Mouse (Mus musculus) heart, postnatal 10 days (tissue): ENCODE measurements around the gene Cops3. TPM values are rescaled to one million over a fixed set of nuclear protein-coding genes. Genes with fewer than 3 reads are reported as not detected.
"Not testable (repeated sequence)": the region's sequence is repeated elsewhere in the genome, so short reads cannot be mapped to it uniquely, and the experiment has no call there.

ENCODE experiments used
- DNase-seq, 2 experiments: peaks; one replicate each; pipeline ENCODE4 v3.0.0; 2021
- intact Hi-C: fragments of 180-260 bp; cut with DNase I; formaldehyde crosslinking; loops from one replicate; pipeline ENCODE4 v1.15.1; 2025
- total RNA-seq, 2 experiments: library from RNA; stranded (reverse); gene quantifications; 2 replicates each; pipeline ENCODE4 v1.2.3; 2021

Cops3 gene
- 10 to 100 TPM; 71.3 to 71.9 TPM for total RNA-seq

DNA sequence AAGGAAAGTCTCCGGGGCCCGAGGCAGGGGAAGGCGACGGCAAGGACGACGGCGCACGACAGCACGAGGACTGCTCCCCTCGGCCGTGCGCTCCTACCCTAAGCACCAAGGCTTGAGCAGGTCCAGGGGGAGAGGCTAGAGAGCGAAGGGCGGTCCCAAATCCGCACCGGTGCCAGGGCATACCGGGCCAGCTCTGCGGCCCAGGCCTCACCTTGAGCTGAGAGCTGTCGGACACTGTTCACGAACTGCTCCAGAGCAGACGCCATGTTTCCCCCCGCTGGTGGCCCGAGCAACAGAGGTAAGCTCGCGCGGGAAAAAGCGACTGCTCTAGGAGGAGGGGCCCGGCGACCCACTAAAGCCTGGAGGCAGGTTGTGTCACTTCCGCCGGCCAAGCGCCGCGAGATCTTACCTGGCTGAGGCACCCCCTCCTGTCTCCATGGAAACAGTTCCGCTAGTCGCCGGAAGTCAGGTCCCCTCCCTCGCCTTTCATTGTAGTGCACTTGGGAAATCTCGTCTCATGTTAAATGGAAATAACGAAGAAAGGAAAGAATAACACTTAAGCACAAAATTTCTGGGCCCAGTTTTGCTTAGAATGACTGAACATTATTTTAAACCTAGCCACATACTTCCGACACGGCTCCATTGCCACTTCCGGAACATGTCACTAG, at the start of gene Cops3:
Gene Cops3, minus strand, starts transcription at position 380 of the 668 bp plus-strand sequence.
- intact Hi-C loops = no loop called here
- DNase-seq = peak; percentile 97 to 98

DNA sequence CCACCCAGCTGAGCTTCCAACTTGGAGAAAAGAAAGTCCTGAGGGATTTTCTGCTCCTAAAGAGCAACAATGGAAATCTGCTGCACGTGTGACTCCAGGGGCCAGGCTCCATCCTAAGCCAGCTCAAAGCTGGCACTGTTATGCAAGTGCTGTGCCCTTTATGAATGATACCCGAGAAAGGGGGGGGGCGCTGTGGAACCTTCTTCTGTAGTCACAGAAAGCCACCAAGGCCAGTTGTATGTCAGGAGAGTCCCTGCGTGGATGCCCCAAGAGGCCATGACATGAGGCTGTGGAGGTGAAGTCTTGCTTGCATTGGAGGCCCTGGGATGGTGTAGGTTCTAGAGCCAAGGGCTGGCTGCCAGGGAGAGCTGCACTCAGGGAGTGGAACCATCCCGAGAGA, 48.5 kb upstream of the Cops3 start:
- intact Hi-C loops = no loop called here

GRCm38 (mm10) chr11:59886952-59887351, 47.3 kb upstream of the Cops3 start:
- intact Hi-C loops = no loop called here
- no peak for DNase-seq

More for the DNA sequence above, 48.5 kb upstream of the Cops3 start:
- DNase-seq = no peak

- intact Hi-C loops = loop anchor here (1.0 to 2.0 kb wide), 2 partner anchors 15 to 80 kb away; no protein-coding TSS in a partner anchor
- peak; percentile 55 to 70 for DNase-seq
These were observed 45.8 kb upstream of the Cops3 start for GRCm38 (mm10) chr11:59885217-59885986.

DNA sequence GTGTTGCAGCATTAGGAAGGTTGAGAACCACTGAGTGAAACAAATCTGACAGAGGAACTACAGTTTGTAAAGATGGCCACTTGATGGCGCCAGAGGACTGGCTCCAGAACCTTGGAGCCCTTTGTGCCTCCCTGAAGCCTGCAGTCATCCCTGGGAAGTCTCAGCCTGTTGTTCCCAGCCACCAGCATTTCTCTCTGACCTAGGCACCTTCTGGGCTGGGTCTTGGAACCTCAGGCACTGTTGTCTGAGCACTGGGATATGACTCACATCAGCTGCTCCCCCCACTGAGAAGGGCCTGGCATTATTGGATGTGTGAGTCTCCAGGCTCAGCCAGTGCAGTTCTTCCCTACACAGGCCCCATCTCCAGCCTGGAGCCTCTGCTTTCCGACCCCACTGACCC, 40.4 kb upstream of the Cops3 start:
- DNase-seq = peak; percentile 84 to 91
- intact Hi-C loops = loop anchor here (1.0 kb wide), 3 partner anchors 85 to 196 kb away; no protein-coding TSS in a partner anchor

- no peak for DNase-seq
- intact Hi-C loops = no loop called here
These were observed 32.5 kb upstream of the Cops3 start for GRCm38 (mm10) chr11:59872124-59872523.

GRCm38 (mm10) chr11:59864316-59864715, 24.7 kb upstream of the Cops3 start:
- DNase-seq = no peak
- intact Hi-C loops = no loop called here

DNA sequence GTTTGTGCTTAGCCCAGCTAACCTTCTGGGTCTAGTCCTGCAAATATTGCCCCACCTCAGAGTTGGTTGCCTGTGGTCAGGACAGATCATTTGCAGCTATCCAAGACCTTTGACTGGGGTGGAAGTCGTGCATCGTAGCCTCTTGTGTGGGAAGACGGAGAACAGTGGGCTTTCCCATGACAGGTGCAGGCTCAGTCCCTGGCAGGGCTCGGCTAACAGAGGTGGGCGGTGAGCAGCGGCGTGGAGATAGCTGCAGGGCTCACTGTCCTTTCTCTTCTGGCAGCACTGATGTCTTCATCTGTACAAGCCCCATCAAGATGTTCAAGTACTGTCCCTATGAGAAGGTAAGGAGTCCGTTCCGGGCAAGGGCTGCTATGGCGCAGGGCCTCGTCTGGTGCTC, 20.8 kb upstream of the Cops3 start:
- intact Hi-C loops = no loop called here
- DNase-seq = no peak

GRCm38 (mm10) chr11:59852865-59853264, 13.2 kb upstream of the Cops3 start:
- DNase-seq = no peak
- intact Hi-C loops = no loop called here

DNA sequence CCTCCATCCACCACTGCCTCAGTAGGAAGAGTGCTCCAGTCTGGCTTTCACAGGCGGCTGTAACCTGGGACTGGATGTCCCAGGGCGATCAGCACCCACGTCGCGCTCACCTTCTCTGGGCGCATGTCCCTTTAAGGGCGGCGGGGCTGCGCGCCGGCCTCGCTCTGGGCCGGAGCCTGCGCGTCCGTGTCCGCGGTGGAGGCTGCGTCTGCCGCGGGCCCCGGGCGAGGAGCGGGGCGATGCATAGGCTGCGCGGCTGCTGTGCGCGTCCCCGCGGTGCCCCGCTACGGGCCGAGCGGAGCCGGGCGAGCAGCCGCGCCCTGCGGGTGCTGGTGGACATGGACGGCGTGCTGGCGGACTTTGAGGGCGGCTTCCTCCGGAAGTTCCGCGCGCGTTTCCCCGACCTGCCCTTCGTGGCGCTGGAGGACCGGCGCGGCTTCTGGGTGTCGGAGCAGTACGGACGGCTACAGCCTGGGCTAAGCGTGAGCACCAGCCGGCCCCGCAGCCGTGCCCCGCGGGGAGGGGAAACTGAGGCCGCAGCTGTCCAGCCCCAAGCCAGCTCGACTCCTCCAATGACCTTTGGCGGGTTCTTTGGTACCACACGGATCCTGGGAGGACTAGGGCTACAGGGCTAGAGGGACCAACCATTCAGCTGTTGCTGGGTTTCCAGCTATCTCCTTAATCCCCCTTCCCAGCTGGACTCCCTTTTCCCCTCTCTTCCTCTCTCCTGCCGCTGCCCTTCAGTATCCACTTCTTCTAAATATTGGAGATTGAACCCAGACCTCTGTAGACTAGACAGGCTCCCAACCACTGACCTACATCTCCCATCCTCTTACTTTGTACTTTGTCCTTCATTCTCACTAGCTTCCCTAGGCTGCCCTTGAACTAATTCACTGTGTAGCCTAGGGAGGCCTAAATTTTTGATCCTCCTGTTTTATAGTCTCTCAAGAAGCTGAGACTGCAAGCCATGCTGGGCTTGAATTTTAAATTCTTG, 8.6 kb upstream of the Cops3 start:
- peak; percentile 87 to 90 for DNase-seq
- intact Hi-C loops = no loop called here

DNA sequence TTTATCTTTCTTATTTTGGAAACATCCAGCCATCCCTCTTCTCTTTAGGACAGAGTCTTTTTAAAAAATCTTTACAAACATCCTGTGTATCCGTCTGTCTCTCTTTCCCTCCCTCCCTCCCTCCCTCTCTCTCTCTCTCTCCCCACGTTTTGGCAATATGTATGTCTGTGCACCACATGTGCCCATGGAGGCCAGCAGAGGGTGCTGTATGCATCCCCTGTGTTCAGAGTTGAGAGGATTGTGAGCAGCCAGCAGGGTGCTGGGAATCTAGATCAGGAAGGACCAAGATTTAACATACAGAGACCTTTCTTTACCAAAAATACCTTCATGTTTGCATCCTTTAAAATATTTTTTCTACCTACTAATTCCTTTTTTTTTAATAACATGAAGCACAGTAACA, 7.5 kb upstream of the Cops3 start:
- intact Hi-C loops = no loop called here

GRCm38 (mm10) chr11:59846311-59846710, 6.7 kb upstream of the Cops3 start:
- intact Hi-C loops = no loop called here
- no peak for DNase-seq

More for the DNA sequence above, 7.5 kb upstream of the Cops3 start:
- DNase-seq = peak; percentile 45 to 55

DNA sequence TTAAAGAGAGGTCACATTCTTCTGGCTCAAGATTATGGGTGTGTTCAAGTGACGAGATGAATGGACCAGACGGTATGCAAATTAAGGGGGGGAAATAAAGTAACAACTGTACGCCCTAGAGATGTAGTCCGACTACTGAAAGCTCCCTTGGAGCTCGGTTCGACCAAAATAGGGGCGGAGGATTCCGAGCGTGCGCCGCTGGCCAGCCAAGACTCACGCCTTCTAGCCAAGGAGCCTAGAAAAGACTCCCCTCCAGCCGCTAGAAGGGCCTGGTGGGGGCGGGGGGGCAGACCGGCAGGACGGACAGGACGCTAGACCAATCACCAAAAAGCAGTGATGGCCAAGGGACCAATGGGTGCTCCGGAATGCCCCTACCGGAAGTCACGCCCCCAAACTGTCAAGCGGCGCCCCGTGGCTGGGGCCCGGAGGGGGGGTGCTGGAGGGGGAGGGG, 605 bp downstream of the Cops3 start, which contains the start of gene Nt5m:
Gene Nt5m, plus strand, starts transcription at position 440 of the 451 bp plus-strand sequence.
- peak; percentile 96 to 97 for DNase-seq
- intact Hi-C loops = no loop called here

DNA sequence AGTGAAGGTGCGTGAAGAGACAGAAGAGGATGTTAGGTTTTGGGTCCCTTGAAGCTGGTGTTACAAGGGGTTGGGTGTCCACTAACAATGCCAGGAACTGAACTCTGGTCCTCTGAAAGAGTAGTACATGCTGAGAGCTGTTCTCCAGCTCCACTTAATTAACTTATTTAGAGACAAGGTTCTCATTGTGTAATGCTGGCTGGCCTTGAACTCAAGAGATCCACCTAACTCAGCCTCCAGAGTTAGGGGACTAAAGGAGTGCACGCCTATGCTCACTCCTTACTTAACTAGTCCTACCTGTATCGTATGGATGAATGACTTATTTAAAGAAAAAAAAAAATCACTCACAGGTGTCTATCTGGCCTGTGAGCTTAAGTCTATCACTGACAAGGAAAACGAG, 1.2 kb downstream of the Cops3 start:
- intact Hi-C loops = no loop called here

DNA sequence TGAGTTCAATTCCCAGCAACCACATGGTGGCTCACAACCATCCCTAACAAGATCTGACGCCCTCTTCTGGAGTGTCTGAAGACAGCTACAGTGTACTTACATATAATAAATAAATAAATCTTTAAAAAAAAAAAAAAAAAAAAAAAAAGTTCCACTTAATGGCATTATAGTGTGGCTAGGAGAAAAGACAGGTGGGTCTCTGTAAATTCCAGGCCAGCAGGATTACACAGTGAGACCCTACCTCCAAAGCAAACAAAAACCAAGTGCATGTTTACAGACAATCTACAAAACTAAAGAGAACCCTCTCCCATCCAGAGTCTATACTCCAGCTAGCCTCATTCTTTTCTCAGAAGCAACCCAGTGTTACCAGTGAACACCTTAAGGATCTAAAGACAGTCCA, 1.8 kb downstream of the Cops3 start:
- DNase-seq, intact Hi-C loops: not testable (repeated sequence)

More for the DNA sequence above, 1.2 kb downstream of the Cops3 start:
- DNase-seq = no peak

- DNase-seq = no peak
- intact Hi-C loops = no loop called here
These were observed 18.0 kb downstream of the Cops3 start for GRCm38 (mm10) chr11:59821625-59822024.

DNA sequence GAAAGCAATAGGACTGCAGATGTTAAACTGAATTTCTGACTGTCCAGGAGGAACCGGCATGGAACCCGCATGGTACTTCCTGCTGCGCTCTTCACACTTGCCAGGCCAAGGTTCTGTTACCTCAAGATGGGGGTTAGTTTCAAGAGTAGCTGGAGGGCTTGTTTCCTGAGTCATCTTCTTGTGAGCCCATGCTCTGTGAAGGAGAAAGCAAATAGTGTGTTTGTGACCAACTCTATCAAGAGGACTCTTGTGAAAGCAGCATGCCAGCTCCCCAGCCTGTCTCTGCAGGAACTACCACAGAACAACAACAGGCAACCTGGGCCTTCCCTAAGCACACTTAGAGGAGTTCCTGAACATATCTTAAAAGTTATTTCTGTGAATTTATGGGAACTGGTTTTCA, 21.7 kb downstream of the Cops3 start:
- intact Hi-C loops = no loop called here
- DNase-seq = no peak

DNA sequence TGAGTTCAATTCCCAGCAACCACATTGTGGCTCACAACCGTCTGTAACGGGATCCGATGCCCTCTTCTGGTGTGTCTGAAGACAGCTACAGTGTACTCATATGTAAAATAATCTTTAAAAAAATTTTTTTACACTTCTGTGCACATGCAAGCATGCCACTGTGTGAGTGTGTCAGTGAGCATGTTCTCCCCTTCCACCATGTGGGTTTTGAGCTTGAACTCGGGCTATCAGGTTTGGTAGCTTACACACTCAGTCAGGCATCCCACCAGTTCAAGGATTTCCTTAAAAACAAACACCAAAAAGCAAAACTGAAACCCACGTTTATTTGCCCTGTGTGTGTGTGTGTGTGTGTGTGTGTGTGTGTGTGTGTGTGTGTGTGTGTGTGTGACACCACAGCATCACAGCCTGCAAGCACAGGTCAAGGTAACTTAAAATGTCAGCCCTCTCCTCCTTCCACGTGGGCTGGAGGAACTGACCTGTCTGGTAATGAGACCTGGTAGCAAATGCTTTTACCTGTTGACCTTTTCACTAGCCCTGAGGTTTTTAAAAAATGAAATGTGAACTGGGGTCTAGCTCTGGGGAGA, 24.1 kb downstream of the Cops3 start:
- no peak for DNase-seq
- intact Hi-C loops = no loop called here

- no peak for DNase-seq
- intact Hi-C loops = no loop called here
These were observed 24.7 kb downstream of the Cops3 start for GRCm38 (mm10) chr11:59814936-59815335.

DNA sequence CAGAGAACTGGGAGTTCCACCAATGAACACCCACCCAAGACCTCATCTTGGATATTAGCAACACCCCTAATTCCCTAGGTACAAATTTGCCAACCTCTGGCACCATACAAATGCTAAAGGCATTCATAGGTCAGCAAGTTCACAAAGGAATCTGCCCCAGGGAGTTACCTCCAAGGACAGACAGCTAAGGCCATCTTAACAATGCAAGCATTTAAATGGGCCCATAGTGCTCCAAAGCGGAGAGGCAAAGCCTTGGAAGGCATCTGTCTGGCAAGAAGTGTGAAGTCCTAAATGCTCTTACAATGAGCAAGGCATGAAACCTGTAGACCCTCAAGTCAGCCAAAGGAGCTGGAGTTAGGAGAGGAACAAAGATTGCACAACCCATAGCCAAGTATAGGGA, 25.3 kb downstream of the Cops3 start:
- DNase-seq = no peak
- intact Hi-C loops = no loop called here
